Mouse (Mus musculus): ENCODE data around the gene Zfp106. TPM values are rescaled to one million over a fixed set of nuclear protein-coding genes. Genes with fewer than 3 reads are reported as not detected.
"Not testable (repeated sequence)": the region's sequence is repeated elsewhere in the genome, so short reads cannot be mapped to it uniquely, and the experiment has no call there.

The Zfp106 gene
- polyA plus RNA-seq, 1 experiment, result 19.7 TPM

- H3K27me3 ChIP-seq (ENCODE audit: control insufficient read depth, insufficient read depth, low read length), result no peaks in the 10 kb centered on the region
- H3K4me1 ChIP-seq (ENCODE audit: control insufficient read depth, insufficient read depth, low read length), result no peaks in the 10 kb centered on the region
- no peak overlapping the region for H3K27ac ChIP-seq (ENCODE audit: control insufficient read depth, insufficient read depth, low read depth, low read length)
- TF ChIP-seq POLR2A (IDR thresholded peaks at IDR 0.05; ENCODE audit: control insufficient read depth, low read depth, low read length), result no peak
- no peak for TF ChIP-seq CTCF (IDR thresholded peaks at IDR 0.05; ENCODE audit: control insufficient read depth, insufficient read depth, insufficient replicate concordance, low read depth, low read length)
- H3K36me3 ChIP-seq (ENCODE audit: control insufficient read depth, insufficient read depth, low read length), result peaks cover 2% of the 10 kb centered on the region
- no peak overlapping the region for H3K4me3 ChIP-seq (ENCODE audit: control insufficient read depth, low read depth, low read length)
Measured at GRCm38 (mm10) chr2:120589759-120590158, 26.1 kb upstream of the Zfp106 start.

- H3K27me3 ChIP-seq (ENCODE audit: control insufficient read depth, insufficient read depth, low read length), result no peaks in the 10 kb centered on the region
- no peak overlapping the region for H3K27ac ChIP-seq (ENCODE audit: control insufficient read depth, insufficient read depth, low read depth, low read length)
- no peak for TF ChIP-seq CTCF (IDR thresholded peaks at IDR 0.05; ENCODE audit: control insufficient read depth, insufficient read depth, insufficient replicate concordance, low read depth, low read length)
- H3K4me1 ChIP-seq (ENCODE audit: control insufficient read depth, insufficient read depth, low read length), result no peaks in the 10 kb centered on the region
- H3K4me3 ChIP-seq (ENCODE audit: control insufficient read depth, low read depth, low read length), result no peak overlapping the region
- no peaks in the 10 kb centered on the region for H3K36me3 ChIP-seq (ENCODE audit: control insufficient read depth, insufficient read depth, low read length)
Measured at GRCm38 (mm10) chr2:120578286-120578685, 14.6 kb upstream of the Zfp106 start.

GRCm38 (mm10) chr2:120577799-120578198 is 14.2 kb upstream of the Zfp106 start:
- Histone ChIP-seq H3K27ac (ENCODE audit: control insufficient read depth, insufficient read depth, low read depth, low read length) (no peak overlapping the region), H3K4me3 (ENCODE audit: control insufficient read depth, low read depth, low read length) (no peak overlapping the region), H3K36me3 (ENCODE audit: control insufficient read depth, insufficient read depth, low read length) (no peaks in the 10 kb centered on the region), H3K4me1 (ENCODE audit: control insufficient read depth, insufficient read depth, low read length) (no peaks in the 10 kb centered on the region), H3K27me3 (ENCODE audit: control insufficient read depth, insufficient read depth, low read length) (no peaks in the 10 kb centered on the region)
- TF ChIP-seq CTCF (IDR thresholded peaks at IDR 0.05; ENCODE audit: control insufficient read depth, insufficient read depth, insufficient replicate concordance, low read depth, low read length) (no peak), POLR2A (IDR thresholded peaks at IDR 0.05; ENCODE audit: control insufficient read depth, low read depth, low read length) (no peak)

GRCm38 (mm10) chr2:120575978-120576377 is 12.3 kb upstream of the Zfp106 start:
- no peak overlapping the region for H3K27ac ChIP-seq (ENCODE audit: control insufficient read depth, insufficient read depth, low read depth, low read length)
- H3K4me3 ChIP-seq (ENCODE audit: control insufficient read depth, low read depth, low read length), result no peak overlapping the region
- no peaks in the 10 kb centered on the region for H3K4me1 ChIP-seq (ENCODE audit: control insufficient read depth, insufficient read depth, low read length)
- no peak for TF ChIP-seq CTCF (IDR thresholded peaks at IDR 0.05; ENCODE audit: control insufficient read depth, insufficient read depth, insufficient replicate concordance, low read depth, low read length)
- no peak for TF ChIP-seq POLR2A (IDR thresholded peaks at IDR 0.05; ENCODE audit: control insufficient read depth, low read depth, low read length)
- no peaks in the 10 kb centered on the region for H3K27me3 ChIP-seq (ENCODE audit: control insufficient read depth, insufficient read depth, low read length)
- H3K36me3 ChIP-seq (ENCODE audit: control insufficient read depth, insufficient read depth, low read length), result no peaks in the 10 kb centered on the region

DNA sequence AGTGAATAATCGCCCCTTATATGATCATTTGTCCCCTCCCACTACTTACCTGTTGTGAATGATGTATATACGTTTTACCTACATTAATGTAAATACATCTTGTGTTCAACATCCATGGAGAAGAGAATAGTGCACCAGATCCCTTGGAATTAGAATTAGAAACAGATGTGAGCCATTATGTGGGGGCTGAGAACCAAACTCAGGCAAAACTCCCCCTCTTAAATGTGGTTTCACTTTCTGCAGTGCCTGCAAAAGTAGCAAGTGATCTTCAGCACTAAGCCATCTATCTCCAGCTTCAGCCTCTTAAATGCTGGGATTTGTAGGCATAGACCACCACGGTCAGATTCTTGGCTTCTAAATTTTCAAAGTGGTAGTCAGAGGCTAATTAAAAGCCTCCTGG is 11.5 kb upstream of the Zfp106 start:
- H3K27ac ChIP-seq (ENCODE audit: control insufficient read depth, insufficient read depth, low read depth, low read length), result no peak overlapping the region
- no peaks in the 10 kb centered on the region for H3K4me1 ChIP-seq (ENCODE audit: control insufficient read depth, insufficient read depth, low read length)
- no peaks in the 10 kb centered on the region for H3K36me3 ChIP-seq (ENCODE audit: control insufficient read depth, insufficient read depth, low read length)
- H3K27me3 ChIP-seq (ENCODE audit: control insufficient read depth, insufficient read depth, low read length), result no peaks in the 10 kb centered on the region
- no peak overlapping the region for H3K4me3 ChIP-seq (ENCODE audit: control insufficient read depth, low read depth, low read length)
- TF ChIP-seq CTCF (IDR thresholded peaks at IDR 0.05; ENCODE audit: control insufficient read depth, insufficient read depth, insufficient replicate concordance, low read depth, low read length) (no peak), POLR2A (IDR thresholded peaks at IDR 0.05; ENCODE audit: control insufficient read depth, low read depth, low read length) (no peak)

- H3K4me3 ChIP-seq (ENCODE audit: control insufficient read depth, low read depth, low read length); H3K4me1 ChIP-seq (ENCODE audit: control insufficient read depth, insufficient read depth, low read length); H3K36me3 ChIP-seq (ENCODE audit: control insufficient read depth, insufficient read depth, low read length); H3K27me3 ChIP-seq (ENCODE audit: control insufficient read depth, insufficient read depth, low read length); H3K27ac ChIP-seq (ENCODE audit: control insufficient read depth, insufficient read depth, low read depth, low read length): not testable (repeated sequence)
Measured at GRCm38 (mm10) chr2:120572161-120572560, 8.5 kb upstream of the Zfp106 start.

DNA sequence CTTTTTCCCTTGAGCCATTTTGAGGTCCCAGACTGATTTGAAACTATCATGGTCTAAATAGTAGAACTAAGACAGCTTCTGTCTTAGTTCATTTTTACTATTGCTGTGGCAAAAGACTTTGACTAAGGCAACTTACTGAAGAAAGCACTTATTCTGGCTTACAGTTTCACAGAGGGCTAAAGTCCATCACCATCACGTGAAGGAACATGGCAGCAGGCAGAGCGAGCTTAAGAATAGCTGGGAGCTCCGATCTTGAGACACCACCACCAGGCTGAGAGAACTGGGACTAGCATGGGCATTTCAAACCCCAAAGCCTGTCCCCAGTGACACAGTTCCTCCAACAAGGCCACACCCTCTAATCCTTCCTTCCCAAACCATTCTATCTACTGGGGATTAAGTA is 7.4 kb upstream of the Zfp106 start:
- Histone ChIP-seq H3K4me1 (ENCODE audit: control insufficient read depth, insufficient read depth, low read length) (peaks cover 2% of the 10 kb centered on the region), H3K27me3 (ENCODE audit: control insufficient read depth, insufficient read depth, low read length) (no peaks in the 10 kb centered on the region), H3K4me3 (ENCODE audit: control insufficient read depth, low read depth, low read length) (no peak overlapping the region), H3K27ac (ENCODE audit: control insufficient read depth, insufficient read depth, low read depth, low read length) (no peak overlapping the region), H3K36me3 (ENCODE audit: control insufficient read depth, insufficient read depth, low read length) (no peaks in the 10 kb centered on the region)
- no peak for TF ChIP-seq POLR2A (IDR thresholded peaks at IDR 0.05; ENCODE audit: control insufficient read depth, low read depth, low read length)
- no peak for TF ChIP-seq CTCF (IDR thresholded peaks at IDR 0.05; ENCODE audit: control insufficient read depth, insufficient read depth, insufficient replicate concordance, low read depth, low read length)

- peaks cover 2% of the 10 kb centered on the region for H3K4me1 ChIP-seq (ENCODE audit: control insufficient read depth, insufficient read depth, low read length)
- TF ChIP-seq POLR2A (IDR thresholded peaks at IDR 0.05; ENCODE audit: control insufficient read depth, low read depth, low read length) (no peak), CTCF (IDR thresholded peaks at IDR 0.05; ENCODE audit: control insufficient read depth, insufficient read depth, insufficient replicate concordance, low read depth, low read length) (no peak)
- H3K27ac ChIP-seq (ENCODE audit: control insufficient read depth, insufficient read depth, low read depth, low read length), result peak overlapping the region; percentile 82
- H3K4me3 ChIP-seq (ENCODE audit: control insufficient read depth, low read depth, low read length), result peak overlapping the region; percentile 86
- no peaks in the 10 kb centered on the region for H3K27me3 ChIP-seq (ENCODE audit: control insufficient read depth, insufficient read depth, low read length)
- H3K36me3 ChIP-seq (ENCODE audit: control insufficient read depth, insufficient read depth, low read length), result no peaks in the 10 kb centered on the region
Measured at GRCm38 (mm10) chr2:120567798-120568320, 4.2 kb upstream of the Zfp106 start.

All from testis, adult 2 months (tissue).